Mouse (Mus musculus): Measurements from ENCODE around the gene Prkca. TPM values are rescaled to one million over a fixed set of nuclear protein-coding genes. Genes with fewer than 3 reads are reported as not detected.

The Prkca gene
- polyA plus RNA-seq, 1 experiment from 2014 or later = 4.5 TPM

DNA sequence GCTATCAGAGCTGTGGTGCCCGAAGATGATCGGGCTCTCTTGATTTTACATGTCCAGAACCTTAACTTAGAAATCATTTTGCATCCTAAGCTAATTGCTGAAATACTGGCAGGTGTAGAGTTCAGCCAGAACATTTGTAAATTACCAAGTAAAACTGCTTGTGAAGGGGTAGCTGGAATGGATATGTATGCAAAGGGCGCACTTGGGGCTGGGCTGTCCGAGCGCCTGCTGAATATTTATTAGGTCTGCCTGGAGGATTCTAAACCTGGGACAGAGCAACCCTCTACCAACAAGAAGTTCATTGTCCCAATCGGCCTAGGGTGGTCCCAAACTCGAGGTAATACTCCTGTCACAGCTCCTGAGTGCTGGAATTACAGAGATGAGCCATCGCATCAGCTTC lies 1.0 kb upstream of the Prkca start:
- H3K9me3 ChIP-seq (ENCODE audit: control insufficient read depth, low read length) = no peaks in the 10 kb centered on the region
- DNase-seq (ENCODE audit: low spot score, missing footprints) (peak; percentile 83), ATAC-seq (ENCODE audit: low FRiP score) (no peak)
- H3K4me3 ChIP-seq (ENCODE audit: low read depth, low read length) = peak overlapping the region; percentile 57; the same call in 1 of the 2 replicates
- H3K9ac ChIP-seq (ENCODE audit: low read length) = peak overlapping the region; percentile 85
- H3K4me2 ChIP-seq = peak overlapping the region; percentile 76
- peaks cover 12% of the 10 kb centered on the region; the same call in 1 of the 2 replicates for H3K27me3 ChIP-seq (ENCODE audit: control insufficient read depth, insufficient read depth, low read length)
- H3K36me3 ChIP-seq (ENCODE audit: control insufficient read depth, insufficient read depth, low read length) = no peaks in the 10 kb centered on the region
- H3K4me1 ChIP-seq (ENCODE audit: control insufficient read depth, insufficient read depth, low read length) = peaks cover 8% of the 10 kb centered on the region
- no peak overlapping the region for H3K27ac ChIP-seq (ENCODE audit: low read depth, low read length)
- WGBS = 47% methylated on average over 8 of the region's 8 CpGs

GRCm38 (mm10) chr11:108342781-108343768 lies 653 bp downstream of the Prkca start, which contains the start of gene Apoh:
Apoh (plus strand) TSS chr11:108343354.
- H3K27me3 ChIP-seq (ENCODE audit: control insufficient read depth, insufficient read depth, low read length) = peaks cover 12% of the 10 kb centered on the region; the same call in 1 of the 2 replicates
- no peaks in the 10 kb centered on the region for H3K9me3 ChIP-seq (ENCODE audit: control insufficient read depth, low read length)
- peaks cover 8% of the 10 kb centered on the region for H3K4me1 ChIP-seq (ENCODE audit: control insufficient read depth, insufficient read depth, low read length)
- no peak within 1 kb of the TSS for H3K27ac ChIP-seq (ENCODE audit: low read depth, low read length)
- no peaks in the 10 kb centered on the region for H3K36me3 ChIP-seq (ENCODE audit: control insufficient read depth, insufficient read depth, low read length)
- under 1% methylated on average over 74 of the region's 75 CpGs for WGBS
- H3K4me3 ChIP-seq (ENCODE audit: low read depth, low read length) = peak within 1 kb of the TSS; percentile 57
- H3K4me2 ChIP-seq = peak within 1 kb of the TSS; percentile 76
- DNase-seq (ENCODE audit: low spot score, missing footprints) (peak; percentile 94), ATAC-seq (ENCODE audit: low FRiP score) (peak; percentile 43)
- peak within 1 kb of the TSS; percentile 85 for H3K9ac ChIP-seq (ENCODE audit: low read length)

- Histone ChIP-seq H3K27ac (ENCODE audit: low read depth, low read length) (no peak overlapping the region), H3K9me3 (ENCODE audit: control insufficient read depth, low read length) (no peaks in the 10 kb centered on the region), H3K9ac (ENCODE audit: low read length) (no peak overlapping the region), H3K4me3 (ENCODE audit: low read depth, low read length) (no peak overlapping the region), H3K36me3 (ENCODE audit: control insufficient read depth, insufficient read depth, low read length) (no peaks in the 10 kb centered on the region), H3K4me2 (no peak overlapping the region), H3K4me1 (ENCODE audit: control insufficient read depth, insufficient read depth, low read length) (peaks cover 8% of the 10 kb centered on the region), H3K27me3 (ENCODE audit: control insufficient read depth, insufficient read depth, low read length) (peaks cover 12% of the 10 kb centered on the region; the same call in 1 of the 2 replicates)
- 47% methylated on average over 8 of the region's 8 CpGs for WGBS
- peak; percentile 89 for DNase-seq (ENCODE audit: low spot score, missing footprints)
- ATAC-seq (ENCODE audit: low FRiP score) = no peak
Observed at GRCm38 (mm10) chr11:108341783-108342182, 1.9 kb downstream of the Prkca start.

- ATAC-seq (ENCODE audit: low FRiP score) (no peak), DNase-seq (ENCODE audit: low spot score, missing footprints) (no peak)
- no peaks in the 10 kb centered on the region for H3K36me3 ChIP-seq (ENCODE audit: control insufficient read depth, insufficient read depth, low read length)
- peaks cover 8% of the 10 kb centered on the region for H3K4me1 ChIP-seq (ENCODE audit: control insufficient read depth, insufficient read depth, low read length)
- 87% methylated on average over 4 of the region's 4 CpGs for WGBS
- H3K9me3 ChIP-seq (ENCODE audit: control insufficient read depth, low read length) = no peaks in the 10 kb centered on the region
- H3K9ac ChIP-seq (ENCODE audit: low read length) = no peak overlapping the region
- peaks cover 12% of the 10 kb centered on the region; the same call in 1 of the 2 replicates for H3K27me3 ChIP-seq (ENCODE audit: control insufficient read depth, insufficient read depth, low read length)
- H3K4me3 ChIP-seq (ENCODE audit: low read depth, low read length) = no peak overlapping the region
- no peak overlapping the region for H3K27ac ChIP-seq (ENCODE audit: low read depth, low read length)
- no peak overlapping the region for H3K4me2 ChIP-seq
Observed at GRCm38 (mm10) chr11:108340293-108340692, 3.4 kb downstream of the Prkca start.

DNA sequence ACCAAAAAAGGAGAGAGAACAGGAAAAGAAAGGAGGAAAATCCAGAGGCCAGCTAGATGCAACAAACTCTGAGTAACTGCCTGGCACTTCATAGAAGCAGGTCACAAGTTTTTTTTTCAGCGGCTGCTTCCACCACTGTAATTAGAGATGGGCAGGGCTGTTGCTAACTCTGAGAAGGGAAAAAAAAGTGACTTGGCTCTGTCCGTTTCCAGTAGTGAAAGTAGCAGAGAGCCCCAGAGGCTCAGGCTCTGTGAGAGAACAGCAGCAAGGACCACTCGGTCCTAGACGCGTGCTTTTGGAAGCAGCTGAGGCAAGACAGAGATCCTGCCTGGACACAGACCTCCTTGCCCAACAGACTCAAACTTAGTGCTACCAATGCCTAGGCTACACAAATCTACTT lies 7.3 kb downstream of the Prkca start:
- Histone ChIP-seq H3K4me1 (ENCODE audit: control insufficient read depth, insufficient read depth, low read length) (no peaks in the 10 kb centered on the region), H3K27ac (ENCODE audit: low read depth, low read length) (no peak overlapping the region), H3K36me3 (ENCODE audit: control insufficient read depth, insufficient read depth, low read length) (no peaks in the 10 kb centered on the region), H3K9ac (ENCODE audit: low read length) (no peak overlapping the region), H3K4me3 (ENCODE audit: low read depth, low read length) (no peak overlapping the region), H3K27me3 (ENCODE audit: control insufficient read depth, insufficient read depth, low read length) (peaks cover under 1% of the 10 kb centered on the region; the same call in 1 of the 2 replicates), H3K4me2 (no peak overlapping the region), H3K9me3 (ENCODE audit: control insufficient read depth, low read length) (no peaks in the 10 kb centered on the region)
- DNase-seq (ENCODE audit: low spot score, missing footprints) (peak; percentile 28), ATAC-seq (ENCODE audit: low FRiP score) (no peak)
- 65% methylated on average over 5 of the region's 5 CpGs for WGBS

DNA sequence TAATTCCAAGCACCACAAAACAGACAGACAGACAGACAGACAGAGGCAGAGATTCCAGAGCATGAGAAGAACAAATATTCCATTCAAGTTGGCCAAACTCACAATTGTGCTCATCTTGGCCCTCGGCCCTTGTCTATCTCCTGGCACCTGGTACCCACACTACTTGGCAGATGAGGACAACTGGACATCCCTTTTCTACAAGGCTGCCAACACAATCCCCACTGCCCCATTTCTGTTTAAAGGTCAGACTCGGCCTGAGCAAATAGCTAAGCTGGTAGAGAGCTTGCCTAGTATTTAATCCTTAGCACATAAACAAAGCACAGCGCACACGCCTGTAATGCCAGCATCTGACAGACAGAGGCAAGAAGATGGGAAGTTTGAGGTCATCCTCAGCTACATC lies 8.2 kb downstream of the Prkca start:
- DNase-seq (ENCODE audit: low spot score, missing footprints) (peak; percentile 56), ATAC-seq (ENCODE audit: low FRiP score) (no peak)
- no peaks in the 10 kb centered on the region for H3K36me3 ChIP-seq (ENCODE audit: control insufficient read depth, insufficient read depth, low read length)
- H3K4me3 ChIP-seq (ENCODE audit: low read depth, low read length) = no peak overlapping the region
- 81% methylated on average over 4 of the region's 4 CpGs for WGBS
- no peaks in the 10 kb centered on the region for H3K9me3 ChIP-seq (ENCODE audit: control insufficient read depth, low read length)
- no peak overlapping the region for H3K4me2 ChIP-seq
- H3K27ac ChIP-seq (ENCODE audit: low read depth, low read length) = no peak overlapping the region
- no peaks in the 10 kb centered on the region for H3K4me1 ChIP-seq (ENCODE audit: control insufficient read depth, insufficient read depth, low read length)
- H3K27me3 ChIP-seq (ENCODE audit: control insufficient read depth, insufficient read depth, low read length) = no peaks in the 10 kb centered on the region
- no peak overlapping the region for H3K9ac ChIP-seq (ENCODE audit: low read length)

GRCm38 (mm10) chr11:108334658-108335057 lies 9.1 kb downstream of the Prkca start:
- Histone ChIP-seq H3K9me3 (ENCODE audit: control insufficient read depth, low read length) (no peaks in the 10 kb centered on the region), H3K4me1 (ENCODE audit: control insufficient read depth, insufficient read depth, low read length) (no peaks in the 10 kb centered on the region), H3K36me3 (ENCODE audit: control insufficient read depth, insufficient read depth, low read length) (no peaks in the 10 kb centered on the region), H3K27ac (ENCODE audit: low read depth, low read length) (no peak overlapping the region), H3K4me2 (no peak overlapping the region), H3K9ac (ENCODE audit: low read length) (no peak overlapping the region), H3K27me3 (ENCODE audit: control insufficient read depth, insufficient read depth, low read length) (no peaks in the 10 kb centered on the region), H3K4me3 (ENCODE audit: low read depth, low read length) (no peak overlapping the region)
- WGBS = 69% methylated on average over 3 of the region's 3 CpGs
- ATAC-seq (ENCODE audit: low FRiP score) = no peak
- DNase-seq (ENCODE audit: low spot score, missing footprints) = no peak

- 68% methylated on average over 8 of the region's 8 CpGs for WGBS
- no peak overlapping the region for H3K27ac ChIP-seq (ENCODE audit: low read depth, low read length)
- H3K4me2 ChIP-seq = no peak overlapping the region
Observed at GRCm38 (mm10) chr11:108333583-108334379, 9.9 kb downstream of the Prkca start.

More at GRCm38 (mm10) chr11:108333583-108334379, 9.9 kb downstream of the Prkca start:
- DNase-seq (ENCODE audit: low spot score, missing footprints) = peak; percentile 71
- H3K36me3 ChIP-seq (ENCODE audit: control insufficient read depth, insufficient read depth, low read length) = no peaks in the 10 kb centered on the region
- H3K9ac ChIP-seq (ENCODE audit: low read length) = no peak overlapping the region
- no peaks in the 10 kb centered on the region for H3K4me1 ChIP-seq (ENCODE audit: control insufficient read depth, insufficient read depth, low read length)
- ATAC-seq (ENCODE audit: low FRiP score) = no peak
- H3K27me3 ChIP-seq (ENCODE audit: control insufficient read depth, insufficient read depth, low read length) = no peaks in the 10 kb centered on the region
- no peak overlapping the region for H3K4me3 ChIP-seq (ENCODE audit: low read depth, low read length)
- H3K9me3 ChIP-seq (ENCODE audit: control insufficient read depth, low read length) = no peaks in the 10 kb centered on the region

Data from midbrain, embryonic 11.5 days (tissue).